Mouse (Mus musculus) ovary, adult 2 months (tissue): Measurements from ENCODE around the gene Tfap2e. TPM values are rescaled to one million over a fixed set of nuclear protein-coding genes. Genes with fewer than 3 reads are reported as not detected.

Experiments
- polyA plus RNA-seq: library from polyadenylated mRNA; depleted of rRNA; stranded (reverse); fragments of >200 nt; gene quantifications from 2 replicates; pipeline ENCODE4 v1.2.3, GENCODE M21; 2012; rRNA removed

The Tfap2e gene
- polyA plus RNA-seq, result 11.7 and 16.1 TPM in 2 replicates

GRCm38 (mm10) chr4:126736001-126736414 is at the start of gene Tfap2e:
Tfap2e (minus strand) TSS chr4:126736240.

GRCm38 (mm10) chr4:126753268-126754230 is 17.5 kb upstream of the Tfap2e start, which contains the start of the genes Ncdn and AU040320:
Ncdn (minus strand) TSS chr4:126753438.
AU040320 (plus strand) TSS chr4:126753544.

GRCm38 (mm10) chr4:126677054-126678003 is 58.7 kb downstream of the Tfap2e start, which contains the start of gene Psmb2:
Psmb2 (plus strand) TSS chr4:126677630.

Other genes with a start within 250 kb of the Tfap2e start
- 1.0 and 1.2 TPM in 2 replicates for gene Ago4, start 202.8 kb downstream of the Tfap2e start, polyA plus RNA-seq
- gene Clspn, start 179.3 kb downstream of the Tfap2e start, polyA plus RNA-seq, result 0.47 and 0.71 TPM in 2 replicates
- 18.2 and 18.5 TPM in 2 replicates for gene 5730409E04Rik, start 126.4 kb downstream of the Tfap2e start, polyA plus RNA-seq
- gene Psmb2, start 58.6 kb downstream of the Tfap2e start, polyA plus RNA-seq, result 177 and 220 TPM in 2 replicates
- 58.5 and 60.1 TPM in 2 replicates for gene Ncdn, start 17.2 kb upstream of the Tfap2e start, polyA plus RNA-seq
- 38.6 and 44.7 TPM in 2 replicates for gene AU040320, start 17.3 kb upstream of the Tfap2e start, polyA plus RNA-seq
- gene Zmym4, start 231.9 kb upstream of the Tfap2e start, polyA plus RNA-seq, result 4.7 and 5.6 TPM in 2 replicates